Mouse (Mus musculus) kidney, adult 2 months (tissue): ENCODE measurements at regions not wholly inside any gene's neighbourhood (a gene's known extent, or its start where the extent isn't known, plus 50 kb on each side); places are given as distances from the start of the nearest gene placed in this dataset.

Experiments used
- CTCF ChIP-seq: fragments of 200-500 bp; conservative IDR thresholded peaks from 2 replicates; pipeline ENCODE4 v1.5.1; 2011; ENCODE audit warnings: low read depth, mild to moderate bottlenecking, control low read depth, low read length, moderate library complexity, mixed read lengths; ENCODE audit not compliant: insufficient read depth, insufficient read length
- POLR2A ChIP-seq: fragments of 200-500 bp; IDR thresholded peaks from one replicate; pipeline ENCODE4 v1.6.1; 2011; ENCODE audit warnings: low read depth, low read length, control low read depth

DNA sequence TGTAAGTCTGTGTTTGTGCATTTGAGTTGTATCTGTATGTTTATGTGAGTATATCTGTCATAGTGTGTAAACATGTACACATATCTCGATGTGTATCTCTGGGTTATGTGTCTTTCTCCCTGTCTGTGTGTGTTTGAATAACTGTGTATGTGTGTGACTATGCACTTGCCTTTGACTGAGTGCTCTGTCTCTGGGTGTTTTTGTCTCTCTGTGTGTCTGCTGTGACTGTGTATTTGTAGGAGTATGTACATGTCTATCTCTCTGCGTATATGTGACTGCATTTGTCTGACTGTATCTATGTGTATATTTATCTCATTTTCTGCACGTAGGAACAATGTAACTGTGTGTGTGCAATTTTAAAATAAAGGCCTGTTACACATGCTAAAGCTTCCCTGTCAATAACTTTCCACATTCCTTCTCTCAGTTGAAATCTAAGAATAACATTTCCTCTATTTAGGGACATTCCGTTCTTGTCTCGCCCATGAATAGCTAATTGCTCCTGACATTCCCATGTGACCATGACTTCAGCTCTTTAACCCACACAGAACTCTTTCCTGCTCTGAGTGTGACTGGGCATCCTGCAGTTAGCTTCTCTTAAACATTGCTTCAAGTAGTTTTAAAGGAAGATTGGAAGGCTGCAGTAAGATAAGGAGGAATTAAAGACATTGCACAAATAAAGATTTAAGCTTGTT, 257.2 kb upstream of the Klf6 start:
- TF ChIP-seq POLR2A (no peak), CTCF (no peak)
